Mouse (Mus musculus): ENCODE data around the gene Rad51c. TPM values are rescaled to one million over a fixed set of nuclear protein-coding genes. Genes with fewer than 3 reads are reported as not detected.
A peak's percentile ranks its signal among the peaks of the same experiment; 100 is the strongest.
"Not testable (repeated sequence)": the region's sequence is repeated elsewhere in the genome, so short reads cannot be mapped to it uniquely, and the experiment has no call there.

The Rad51c gene
- polyA plus RNA-seq, 1 experiment from 2014 or later, result 3.8 TPM

DNA sequence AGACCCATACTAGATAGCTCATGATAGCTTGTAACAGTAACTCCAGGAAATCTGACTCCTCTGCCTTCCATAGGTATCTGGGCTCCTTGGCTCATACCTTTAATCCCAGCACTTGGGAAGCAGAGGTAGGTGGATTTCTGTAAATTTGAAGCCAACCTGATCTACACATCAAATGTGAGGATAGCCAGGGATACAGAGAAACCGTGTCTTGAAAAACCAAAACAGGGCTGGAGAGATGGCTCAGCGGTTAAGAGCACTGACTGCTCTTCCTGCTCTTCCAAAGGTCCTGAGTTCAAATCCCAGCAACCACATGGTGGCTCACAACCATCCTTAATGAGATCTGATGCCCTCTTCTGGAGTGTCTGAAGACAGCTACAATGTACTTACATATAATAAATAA lies 30.4 kb upstream of the Rad51c start:
- not testable (repeated sequence) for H3K4me2 ChIP-seq (ENCODE audit: low read length); H3K4me3 ChIP-seq (ENCODE audit: low read length); H3K27me3 ChIP-seq (replicated peaks; ENCODE audit: control insufficient read depth, insufficient read depth, low read length); H3K9ac ChIP-seq (ENCODE audit: low read depth, low read length); H3K27ac ChIP-seq (ENCODE audit: low read depth, low read length); H3K4me1 ChIP-seq (ENCODE audit: control insufficient read depth, insufficient read depth, low read depth, low read length); ATAC-seq; H3K9me3 ChIP-seq (ENCODE audit: control insufficient read depth, low read length); H3K36me3 ChIP-seq (ENCODE audit: control insufficient read depth, insufficient read depth, low read length)
- WGBS, result 94% methylated on average over 2 of the region's 2 CpGs

GRCm38 (mm10) chr11:87432933-87433669 lies 28.3 kb upstream of the Rad51c start:
- Histone ChIP-seq H3K36me3 (ENCODE audit: control insufficient read depth, insufficient read depth, low read length) (no peaks in the 10 kb centered on the region), H3K9ac (ENCODE audit: low read depth, low read length) (no peak overlapping the region), H3K27ac (ENCODE audit: low read depth, low read length) (no peak overlapping the region), H3K4me2 (ENCODE audit: low read length) (no peak overlapping the region), H3K9me3 (ENCODE audit: control insufficient read depth, low read length) (no peaks in the 10 kb centered on the region), H3K4me3 (ENCODE audit: low read length) (no peak overlapping the region), H3K4me1 (ENCODE audit: control insufficient read depth, insufficient read depth, low read depth, low read length) (no peaks in the 10 kb centered on the region), H3K27me3 (replicated peaks; ENCODE audit: control insufficient read depth, insufficient read depth, low read length) (no peaks in the 10 kb centered on the region)
- ATAC-seq, result no peak
- 52% methylated on average over 6 of the region's 6 CpGs for WGBS

DNA sequence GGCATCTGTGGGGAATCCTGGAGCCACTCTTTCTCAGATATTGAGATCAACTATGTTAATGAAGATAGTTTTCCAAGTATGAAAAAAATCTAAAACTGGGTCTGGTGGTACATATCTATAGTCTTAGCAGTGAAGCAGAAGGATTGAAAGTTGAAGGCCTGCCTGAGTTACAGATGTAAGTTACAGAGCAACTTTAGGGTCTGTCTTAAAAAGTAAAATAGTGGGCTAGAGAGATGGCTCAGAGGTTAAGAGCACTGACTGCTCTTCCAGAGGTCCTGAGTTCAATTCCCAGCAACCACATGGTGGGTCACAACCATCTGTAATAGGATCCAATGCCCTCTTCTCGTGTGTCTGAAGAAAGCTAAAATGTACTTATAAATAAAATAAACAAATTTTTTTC lies 27.7 kb upstream of the Rad51c start:
- Histone ChIP-seq H3K9me3 (ENCODE audit: control insufficient read depth, low read length) (no peaks in the 10 kb centered on the region), H3K27ac (ENCODE audit: low read depth, low read length) (no peak overlapping the region), H3K27me3 (replicated peaks; ENCODE audit: control insufficient read depth, insufficient read depth, low read length) (no peaks in the 10 kb centered on the region), H3K4me3 (ENCODE audit: low read length) (no peak overlapping the region), H3K9ac (ENCODE audit: low read depth, low read length) (no peak overlapping the region), H3K36me3 (ENCODE audit: control insufficient read depth, insufficient read depth, low read length) (no peaks in the 10 kb centered on the region), H3K4me2 (ENCODE audit: low read length) (no peak overlapping the region), H3K4me1 (ENCODE audit: control insufficient read depth, insufficient read depth, low read depth, low read length) (no peaks in the 10 kb centered on the region)
- WGBS, result 79% methylated on average over 1 of the region's 1 CpGs
- no peak for ATAC-seq

DNA sequence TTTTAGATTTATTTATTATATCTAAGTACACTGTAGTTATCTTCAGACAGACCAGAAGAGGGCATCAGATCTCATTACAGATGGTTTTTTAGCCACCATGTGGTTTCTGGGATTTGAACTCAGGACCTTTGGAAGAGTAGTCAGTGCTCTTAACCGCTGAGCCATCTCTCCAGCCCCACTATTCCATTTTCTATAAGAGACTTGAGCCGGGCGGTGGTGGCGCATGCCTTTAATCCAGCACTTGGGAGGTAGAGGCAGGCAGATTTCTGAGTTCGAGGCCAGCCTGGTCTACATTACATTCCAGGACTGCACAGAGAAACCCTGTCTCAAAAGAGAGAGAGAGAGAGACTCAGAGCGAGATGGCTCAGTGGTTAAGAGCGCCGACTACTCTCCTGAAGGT lies 27.1 kb upstream of the Rad51c start:
- not testable (repeated sequence) for H3K36me3 ChIP-seq (ENCODE audit: control insufficient read depth, insufficient read depth, low read length); H3K9me3 ChIP-seq (ENCODE audit: control insufficient read depth, low read length); H3K9ac ChIP-seq (ENCODE audit: low read depth, low read length); H3K4me1 ChIP-seq (ENCODE audit: control insufficient read depth, insufficient read depth, low read depth, low read length); ATAC-seq; H3K4me3 ChIP-seq (ENCODE audit: low read length); H3K27ac ChIP-seq (ENCODE audit: low read depth, low read length); H3K27me3 ChIP-seq (replicated peaks; ENCODE audit: control insufficient read depth, insufficient read depth, low read length); H3K4me2 ChIP-seq (ENCODE audit: low read length)
- 91% methylated on average over 8 of the region's 8 CpGs for WGBS

- no peak overlapping the region for H3K4me2 ChIP-seq (ENCODE audit: low read length)
- WGBS, result 84% methylated on average over 2 of the region's 2 CpGs
- H3K36me3 ChIP-seq (ENCODE audit: control insufficient read depth, insufficient read depth, low read length), result no peaks in the 10 kb centered on the region
- ATAC-seq, result no peak
- no peaks in the 10 kb centered on the region for H3K27me3 ChIP-seq (replicated peaks; ENCODE audit: control insufficient read depth, insufficient read depth, low read length)
- no peaks in the 10 kb centered on the region for H3K9me3 ChIP-seq (ENCODE audit: control insufficient read depth, low read length)
- H3K4me1 ChIP-seq (ENCODE audit: control insufficient read depth, insufficient read depth, low read depth, low read length), result peaks cover 2% of the 10 kb centered on the region; the same call in 1 of the 2 replicates
- no peak overlapping the region for H3K9ac ChIP-seq (ENCODE audit: low read depth, low read length)
- no peak overlapping the region for H3K27ac ChIP-seq (ENCODE audit: low read depth, low read length)
- H3K4me3 ChIP-seq (ENCODE audit: low read length), result no peak overlapping the region
Observed at GRCm38 (mm10) chr11:87430374-87430773, 25.6 kb upstream of the Rad51c start.

GRCm38 (mm10) chr11:87429363-87429762 lies 24.6 kb upstream of the Rad51c start:
- H3K4me3 ChIP-seq (ENCODE audit: low read length), result no peak overlapping the region
- H3K9ac ChIP-seq (ENCODE audit: low read depth, low read length), result no peak overlapping the region
- no peak overlapping the region for H3K4me2 ChIP-seq (ENCODE audit: low read length)
- H3K9me3 ChIP-seq (ENCODE audit: control insufficient read depth, low read length), result no peaks in the 10 kb centered on the region
- 85% methylated on average over 4 of the region's 4 CpGs for WGBS
- H3K4me1 ChIP-seq (ENCODE audit: control insufficient read depth, insufficient read depth, low read depth, low read length), result peaks cover 2% of the 10 kb centered on the region; the same call in 1 of the 2 replicates
- no peak overlapping the region for H3K27ac ChIP-seq (ENCODE audit: low read depth, low read length)
- ATAC-seq, result no peak
- H3K36me3 ChIP-seq (ENCODE audit: control insufficient read depth, insufficient read depth, low read length), result no peaks in the 10 kb centered on the region
- no peaks in the 10 kb centered on the region for H3K27me3 ChIP-seq (replicated peaks; ENCODE audit: control insufficient read depth, insufficient read depth, low read length)

GRCm38 (mm10) chr11:87428051-87428673 lies 23.4 kb upstream of the Rad51c start:
- WGBS, result 77% methylated on average over 2 of the region's 2 CpGs

DNA sequence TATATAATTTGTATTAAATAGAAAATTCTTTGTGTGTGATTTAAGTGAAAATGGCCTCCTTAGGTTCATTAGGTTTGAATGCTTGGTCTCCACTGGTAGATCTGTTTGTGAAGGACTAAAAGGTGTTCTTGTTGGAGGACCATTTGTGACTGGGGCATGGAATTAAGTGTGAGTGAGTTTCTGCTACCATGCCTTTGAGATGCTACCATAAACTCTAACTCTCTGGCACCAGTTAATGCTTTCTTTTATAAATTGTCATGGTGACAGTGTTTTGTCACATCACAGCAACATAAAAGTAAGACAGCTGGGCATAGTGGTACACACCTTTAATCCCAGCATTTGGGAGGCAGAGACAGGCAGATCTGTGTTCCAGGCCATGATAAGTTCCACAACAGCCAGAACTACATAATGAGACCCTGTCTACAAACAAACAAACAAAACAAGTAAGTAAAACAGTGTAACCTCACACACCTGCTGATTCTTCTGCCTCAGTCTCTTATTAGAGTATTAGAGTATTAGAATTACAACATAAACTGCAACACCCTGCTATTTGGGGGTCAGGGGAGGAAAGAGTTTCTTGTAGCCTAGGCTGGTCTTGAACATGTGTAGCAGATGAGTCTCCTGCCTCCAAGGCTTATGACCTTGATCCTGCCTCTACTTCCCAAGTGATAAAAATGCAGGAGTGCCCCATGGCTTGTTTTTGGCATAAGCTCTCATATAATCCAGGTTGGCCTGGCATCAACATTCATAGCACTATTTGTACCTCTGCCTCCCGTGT lies 22.7 kb upstream of the Rad51c start:
- Histone ChIP-seq H3K27ac (ENCODE audit: low read depth, low read length) (peak overlapping the region; percentile 67), H3K9me3 (ENCODE audit: control insufficient read depth, low read length) (no peaks in the 10 kb centered on the region), H3K9ac (ENCODE audit: low read depth, low read length) (no peak overlapping the region; the same call in 1 of the 2 replicates), H3K4me2 (ENCODE audit: low read length) (no peak overlapping the region), H3K4me1 (ENCODE audit: control insufficient read depth, insufficient read depth, low read depth, low read length) (peaks cover 8% of the 10 kb centered on the region), H3K27me3 (replicated peaks; ENCODE audit: control insufficient read depth, insufficient read depth, low read length) (no peaks in the 10 kb centered on the region), H3K4me3 (ENCODE audit: low read length) (no peak overlapping the region), H3K36me3 (ENCODE audit: control insufficient read depth, insufficient read depth, low read length) (no peaks in the 10 kb centered on the region)
- 56% methylated on average over 1 of the region's 1 CpGs for WGBS
- no peak for ATAC-seq

More at GRCm38 (mm10) chr11:87428051-87428673, 23.4 kb upstream of the Rad51c start:
- no peak for ATAC-seq
- no peak overlapping the region; the same call in 1 of the 2 replicates for H3K9ac ChIP-seq (ENCODE audit: low read depth, low read length)
- no peaks in the 10 kb centered on the region for H3K27me3 ChIP-seq (replicated peaks; ENCODE audit: control insufficient read depth, insufficient read depth, low read length)
- no peak overlapping the region for H3K4me3 ChIP-seq (ENCODE audit: low read length)
- H3K9me3 ChIP-seq (ENCODE audit: control insufficient read depth, low read length), result no peaks in the 10 kb centered on the region
- no peaks in the 10 kb centered on the region for H3K36me3 ChIP-seq (ENCODE audit: control insufficient read depth, insufficient read depth, low read length)
- no peak overlapping the region for H3K4me2 ChIP-seq (ENCODE audit: low read length)
- H3K4me1 ChIP-seq (ENCODE audit: control insufficient read depth, insufficient read depth, low read depth, low read length), result peaks cover 7% of the 10 kb centered on the region
- no peak overlapping the region for H3K27ac ChIP-seq (ENCODE audit: low read depth, low read length)

All from hindbrain, embryonic 16.5 days (tissue).